Mouse (Mus musculus): ENCODE measurements at regions not wholly inside any gene's neighbourhood (a gene's known extent, or its start where the extent isn't known, plus 50 kb on each side); places are given as distances from the start of the nearest gene placed in this dataset.

DNA sequence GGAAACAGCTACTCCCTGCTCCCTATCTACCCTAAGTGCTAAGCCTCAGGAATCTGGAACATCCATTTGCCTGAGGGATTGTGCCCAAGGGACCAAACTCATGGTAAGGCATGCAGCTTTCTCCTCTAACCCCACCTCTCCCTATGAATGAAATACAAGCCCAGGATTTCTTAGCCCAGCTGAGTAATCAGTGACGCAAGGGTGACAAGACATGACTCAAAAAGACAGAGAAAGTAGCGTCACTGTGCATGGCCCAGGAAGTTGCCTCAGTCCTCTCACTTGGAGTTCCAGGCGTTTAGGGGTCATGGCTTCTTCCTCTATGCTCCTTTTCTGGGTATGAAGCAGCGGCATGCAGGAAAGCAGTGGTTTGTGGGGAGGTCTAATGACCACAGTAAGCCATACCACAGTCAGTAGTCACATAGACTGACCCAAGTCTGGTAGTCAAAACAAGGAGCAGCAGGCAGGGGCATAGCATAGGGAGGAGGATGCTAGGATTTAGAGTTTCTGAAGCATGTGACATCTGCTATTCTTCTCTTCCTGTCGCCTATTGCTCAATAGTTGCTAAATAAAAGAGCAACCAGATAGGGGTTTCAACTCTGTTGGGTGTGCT lies 78.7 kb upstream of the Cd93 start:
- TF ChIP-seq CTCF (IDR thresholded peaks at IDR 0.05; ENCODE audit: insufficient read depth, low read length) (no peak), POLR2A (IDR thresholded peaks at IDR 0.05; ENCODE audit: borderline replicate concordance, extremely low read depth, low read depth, low read length) (no peak)

Data from lung, adult 2 months (tissue).